Mouse (Mus musculus): ENCODE results near the gene Med4.
"Not testable (repeated sequence)": the region's sequence is repeated elsewhere in the genome, so short reads cannot be mapped to it uniquely, and the experiment has no call there.

Med4 gene

DNA sequence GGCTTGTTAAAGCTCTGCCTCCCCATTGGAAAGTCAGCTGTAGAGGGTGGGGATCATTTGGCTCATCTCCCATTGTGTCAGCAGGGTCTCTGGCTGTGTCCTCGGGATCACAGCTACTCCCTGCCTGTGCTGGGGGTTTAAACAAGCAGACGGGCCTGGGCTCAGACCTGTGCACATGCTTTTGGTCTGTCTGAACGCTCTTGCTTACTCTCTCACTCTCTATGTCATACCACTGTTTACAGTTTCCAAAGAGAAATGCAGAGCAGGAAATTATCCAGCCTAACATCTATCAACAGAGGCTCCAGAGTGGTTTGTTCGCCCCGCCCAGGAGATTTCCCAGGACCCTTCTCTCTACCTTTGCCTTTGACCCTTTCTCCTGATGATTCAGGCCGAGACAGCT, 8.1 kb upstream of the Med4 start:
- DNase-seq (ENCODE audit: low read depth, low spot score), result no peak

- DNase-seq (ENCODE audit: low read depth, low spot score), result no peak
Measured at GRCm38 (mm10) chr14:73502591-73503184, 7.1 kb upstream of the Med4 start.

DNA sequence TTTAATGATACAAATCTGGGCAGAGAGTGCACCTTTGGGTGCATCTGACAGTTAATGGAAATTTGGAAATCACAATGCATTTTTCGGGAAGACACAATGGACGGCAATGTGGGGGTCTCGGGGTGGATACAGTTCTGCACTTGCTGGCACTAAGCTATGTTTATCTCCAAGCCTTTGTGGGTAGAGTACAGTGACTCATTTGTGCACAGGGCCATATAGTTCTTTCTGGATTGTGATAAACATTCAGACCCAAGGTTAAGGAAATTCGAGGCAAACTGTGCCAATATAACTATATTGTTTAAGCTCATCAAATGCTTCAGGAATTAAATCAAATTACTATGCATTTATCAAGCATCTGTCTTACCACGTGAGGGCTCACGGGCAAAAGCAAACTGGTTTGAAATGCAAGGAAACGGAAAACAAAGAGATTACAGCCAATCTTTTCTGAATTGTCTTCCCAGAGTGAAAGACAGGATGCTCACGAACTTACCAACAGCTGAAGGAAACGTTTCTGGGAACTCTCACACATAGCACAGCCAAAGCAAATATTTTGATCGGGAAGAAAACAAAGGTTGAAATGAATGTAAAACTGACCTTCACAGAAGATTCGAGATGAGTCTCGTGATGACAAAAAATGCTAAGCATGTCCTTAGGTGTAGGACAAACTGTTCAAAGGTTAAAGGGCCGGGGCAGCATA, 6.4 kb upstream of the Med4 start:
- no peak for DNase-seq (ENCODE audit: low read depth, low spot score)

GRCm38 (mm10) chr14:73506283-73506682, 3.5 kb upstream of the Med4 start:
- no peak for DNase-seq (ENCODE audit: low read depth, low spot score)

GRCm38 (mm10) chr14:73507200-73507599, 2.6 kb upstream of the Med4 start:
- no peak for DNase-seq (ENCODE audit: low read depth, low spot score)

DNA sequence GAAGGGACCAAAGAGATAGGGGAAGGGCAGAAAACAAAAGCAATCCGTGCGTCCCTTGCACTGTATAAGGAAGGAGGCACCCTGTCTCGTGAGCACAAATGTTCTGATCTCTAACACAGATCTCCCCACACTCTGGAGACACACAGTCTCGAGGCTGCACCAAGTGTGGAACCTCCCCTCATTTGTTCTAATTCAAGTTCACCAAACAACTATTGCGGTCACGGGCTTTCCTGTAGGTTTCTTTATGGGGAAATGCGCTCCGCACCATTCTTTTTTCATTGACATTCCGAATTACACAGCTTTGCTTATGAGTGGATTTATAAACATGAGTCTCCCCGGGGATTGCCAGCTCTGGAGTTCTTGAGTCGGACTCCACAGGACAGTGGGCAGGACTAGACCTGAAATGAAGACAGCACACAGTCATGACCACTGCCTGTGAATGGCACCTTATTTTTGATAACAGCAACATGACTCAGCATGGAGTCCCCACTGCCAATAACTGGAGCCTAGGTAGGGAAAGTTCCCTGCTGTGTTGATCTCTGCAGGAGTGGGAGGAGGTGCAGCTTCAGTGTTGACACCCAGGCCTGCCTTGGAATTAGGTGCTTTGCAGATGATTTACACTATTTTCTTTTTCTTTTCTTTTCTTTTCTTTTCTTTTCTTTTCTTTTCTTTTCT, 2.0 kb upstream of the Med4 start:
- no peak for DNase-seq (ENCODE audit: low read depth, low spot score)

- DNase-seq (ENCODE audit: low read depth, low spot score), result no peak
Measured at GRCm38 (mm10) chr14:73508630-73509395, 1.0 kb upstream of the Med4 start.

DNA sequence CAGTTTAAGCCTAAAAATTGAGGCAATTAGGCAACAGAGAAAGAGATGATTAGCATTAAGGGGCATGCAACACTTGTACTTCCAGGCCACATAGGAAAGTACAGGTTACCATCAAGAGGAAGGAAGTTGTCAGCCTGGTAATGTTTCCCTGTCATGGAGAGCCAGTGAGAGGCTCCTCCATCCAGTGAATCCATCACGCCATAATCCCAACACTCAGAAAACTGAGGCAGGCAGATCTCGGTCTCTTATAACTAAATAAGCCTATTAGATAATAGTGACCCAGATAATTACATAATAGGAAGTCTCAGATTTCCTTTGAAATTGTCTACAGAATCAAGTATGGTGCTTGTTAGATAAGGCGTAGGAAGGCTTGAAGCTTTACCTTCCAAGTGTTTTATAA, 14.3 kb downstream of the Med4 start:
- DNase-seq (ENCODE audit: low read depth, low spot score), result no peak

DNA sequence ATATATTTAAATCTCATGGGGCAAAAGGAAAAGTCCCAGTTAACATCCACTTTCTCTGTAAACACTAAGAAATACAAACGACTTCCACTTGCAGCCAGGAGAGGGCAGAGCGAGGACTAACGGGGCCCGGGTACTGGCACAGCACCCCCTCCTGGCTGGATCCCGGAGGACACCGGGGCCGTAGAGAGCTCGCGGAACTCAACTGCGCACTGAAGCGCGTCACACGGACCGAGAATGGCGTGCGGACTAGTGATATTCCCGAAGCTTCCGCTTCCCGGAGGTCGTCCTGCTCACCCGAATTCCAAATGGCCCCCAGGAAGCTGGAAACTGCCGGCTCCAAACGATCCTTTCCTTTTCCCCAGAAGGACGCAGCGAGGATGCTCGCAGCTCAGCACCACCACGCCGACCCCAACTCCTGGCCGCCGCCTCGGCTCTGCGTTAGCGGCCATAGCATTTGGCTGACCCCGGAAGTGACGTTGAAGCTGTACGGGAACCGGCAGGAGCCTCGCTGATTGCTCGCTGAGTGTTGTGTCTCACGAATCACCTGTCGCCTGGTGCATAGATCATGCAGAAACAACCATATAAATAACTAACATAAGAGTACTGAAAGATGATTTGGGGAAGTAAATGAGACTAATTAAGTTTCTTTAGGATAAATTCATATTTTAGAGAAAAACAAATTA, 15.1 kb downstream of the Med4 start, which contains the start of gene Sucla2:
TSS of gene Sucla2 (plus strand) at position 554 of the 683 bp plus-strand sequence.
- DNase-seq (ENCODE audit: low read depth, low spot score), result peak; percentile 93

- DNase-seq (ENCODE audit: low read depth, low spot score), result not testable (repeated sequence)
Measured at GRCm38 (mm10) chr14:73528661-73529060, 18.8 kb downstream of the Med4 start.

GRCm38 (mm10) chr14:73533755-73534465, 24.1 kb downstream of the Med4 start:
- no peak for DNase-seq (ENCODE audit: low read depth, low spot score)

GRCm38 (mm10) chr14:73535641-73536040, 25.8 kb downstream of the Med4 start:
- no peak for DNase-seq (ENCODE audit: low read depth, low spot score)

- DNase-seq (ENCODE audit: low read depth, low spot score), result no peak
Measured at GRCm38 (mm10) chr14:73543781-73544180, 34.0 kb downstream of the Med4 start.

DNA sequence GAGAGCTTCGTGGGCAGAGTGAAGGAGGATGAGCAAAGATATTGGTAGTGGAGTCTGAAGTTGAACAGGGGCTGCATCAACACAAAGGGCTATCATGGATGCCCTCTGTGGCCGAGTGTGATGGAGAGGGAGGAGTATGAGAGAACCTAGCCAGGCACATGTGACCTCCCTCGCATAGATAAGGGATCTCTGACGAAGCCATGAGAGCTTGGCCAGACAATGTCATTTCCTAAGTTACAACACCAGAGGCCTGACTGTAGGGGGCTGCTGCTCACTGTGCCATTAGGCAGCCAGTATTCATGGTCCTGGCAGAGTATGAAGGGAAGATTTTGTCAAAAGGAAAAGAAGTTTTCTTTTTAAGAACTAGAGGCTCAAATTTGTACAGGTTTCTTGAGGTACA, 37.2 kb downstream of the Med4 start:
- no peak for DNase-seq (ENCODE audit: low read depth, low spot score)

GRCm38 (mm10) chr14:73548051-73548450, 38.2 kb downstream of the Med4 start, which contains the start of gene Nudt15:
TSS of gene Nudt15 (minus strand) at chr14:73548242.
- no peak for DNase-seq (ENCODE audit: low read depth, low spot score)

GRCm38 (mm10) chr14:73550291-73550690, 40.5 kb downstream of the Med4 start:
- DNase-seq (ENCODE audit: low read depth, low spot score), result no peak

- DNase-seq (ENCODE audit: low read depth, low spot score), result no peak
Measured at GRCm38 (mm10) chr14:73550732-73551131, 40.9 kb downstream of the Med4 start.

- no peak for DNase-seq (ENCODE audit: low read depth, low spot score)
Measured at GRCm38 (mm10) chr14:73551164-73551563, 41.3 kb downstream of the Med4 start.

GRCm38 (mm10) chr14:73552341-73553121, 42.7 kb downstream of the Med4 start:
- DNase-seq (ENCODE audit: low read depth, low spot score), result peak; percentile 93

DNA sequence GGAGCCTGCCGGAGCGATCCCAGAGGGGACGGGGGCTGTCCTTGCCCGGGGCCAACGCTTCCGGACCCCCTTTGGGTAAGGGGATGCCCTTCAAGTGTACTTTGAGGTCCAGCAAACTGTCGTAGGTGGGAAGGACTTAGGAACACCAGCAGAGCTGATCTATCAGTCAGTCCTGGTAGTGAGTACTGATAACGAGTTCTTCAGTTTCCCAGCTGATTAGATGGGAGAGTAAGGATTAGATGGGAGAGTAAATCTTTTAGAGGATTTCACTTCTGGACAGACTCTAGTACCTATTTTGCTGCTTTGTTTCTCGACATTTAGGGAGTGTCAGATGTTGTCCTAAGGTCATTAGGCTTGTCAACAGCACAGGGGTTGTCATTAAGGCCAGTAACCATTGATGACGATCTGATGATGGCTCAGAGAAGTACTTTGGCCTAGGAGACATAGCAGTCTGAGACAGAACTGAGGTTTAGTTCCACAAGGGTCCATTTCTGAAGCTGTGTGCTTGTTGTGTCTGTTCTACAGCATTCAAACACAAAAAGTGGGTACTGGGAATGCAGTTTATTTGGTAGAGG, 43.4 kb downstream of the Med4 start:
- no peak for DNase-seq (ENCODE audit: low read depth, low spot score)
